Mouse (Mus musculus) spleen, postnatal 36 days (tissue): Measurements from ENCODE around the gene Map3k5.

Experiments
- DNase-seq, 2 experiments: peaks; one replicate each; pipeline ENCODE4 v3.0.0; 2022; ENCODE audit warnings: low spot score in 2 of 2, mixed read lengths in 1 of 2

The Map3k5 gene

DNA sequence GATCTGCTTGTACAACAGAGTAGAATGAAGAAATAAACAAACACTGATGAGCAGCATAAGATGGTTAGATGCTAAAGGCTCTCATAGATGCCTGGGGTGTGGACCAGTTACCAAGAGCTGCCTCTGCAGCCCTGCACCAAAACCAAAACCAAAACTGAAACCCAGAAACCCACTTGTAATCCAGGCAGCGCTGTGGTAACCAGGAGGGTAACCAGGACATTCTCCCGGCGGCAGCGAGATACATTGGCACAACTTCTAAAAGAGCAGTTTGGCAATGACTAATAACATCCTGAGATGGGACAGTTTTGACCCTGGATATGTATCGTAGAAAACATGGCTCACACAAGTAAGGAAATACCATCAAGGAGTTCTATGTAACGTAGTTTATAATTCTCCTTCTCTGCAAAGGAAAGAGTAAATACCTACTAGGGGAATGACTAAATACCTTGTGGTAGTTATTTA is 71.2 kb downstream of the Map3k5 start:
- peak in 1 of 2 experiments; percentile 41 for DNase-seq

DNA sequence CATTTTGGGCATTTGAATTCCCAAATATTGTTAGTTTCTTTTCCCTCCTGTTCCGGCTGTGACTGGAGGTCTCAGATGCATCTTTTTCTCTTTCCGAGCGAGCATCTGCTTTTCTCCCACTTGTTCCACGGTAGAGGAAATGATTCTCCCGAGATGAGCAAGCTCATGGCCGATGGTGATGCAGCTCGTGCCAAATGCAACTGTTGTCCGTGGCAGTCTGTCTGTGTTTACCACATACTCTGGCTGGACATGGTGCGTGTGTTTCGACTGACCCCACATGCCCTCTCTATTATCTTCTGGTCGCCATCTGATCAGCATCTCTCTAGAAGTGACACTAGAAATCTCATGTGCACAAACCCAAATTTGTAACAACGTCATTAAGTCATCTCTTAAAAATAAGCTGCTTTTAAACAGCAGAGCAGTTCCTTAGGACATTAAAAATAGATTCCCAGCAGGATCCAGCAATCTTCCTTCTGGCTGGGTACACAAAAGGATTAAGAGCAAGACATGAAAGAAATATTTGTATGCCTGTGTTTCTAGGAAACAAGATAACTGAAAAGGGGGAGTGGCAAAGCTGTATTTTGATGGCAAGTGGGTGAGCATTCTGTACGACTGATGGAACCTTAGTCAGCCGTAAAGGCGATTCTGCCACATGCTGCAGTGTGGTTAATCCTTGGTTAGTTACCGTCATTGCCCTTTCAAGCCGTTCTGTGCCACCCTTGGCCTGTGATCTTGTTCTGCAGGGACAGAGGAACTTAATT is 72.2 kb downstream of the Map3k5 start:
- no peak for DNase-seq

DNA sequence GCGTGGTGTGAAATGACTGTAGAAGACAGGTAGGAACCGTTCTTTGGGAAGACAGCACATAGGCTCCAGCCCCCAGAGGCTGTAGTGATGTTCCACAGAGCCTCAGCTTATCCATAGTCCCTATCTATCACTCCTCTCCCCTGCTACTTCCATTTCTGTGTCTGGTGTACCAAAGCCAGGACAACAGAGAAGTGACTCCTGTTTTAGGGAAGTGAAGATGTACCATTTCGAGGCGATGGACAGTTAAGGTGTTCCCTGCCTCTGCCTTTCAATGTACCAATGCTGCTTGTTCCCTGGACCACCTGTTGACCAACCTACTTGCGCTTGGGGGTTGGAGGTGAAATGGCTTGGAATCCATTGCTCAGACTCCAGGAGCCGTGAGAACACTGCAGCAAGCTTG is 75.0 kb downstream of the Map3k5 start:
- no peak for DNase-seq

DNA sequence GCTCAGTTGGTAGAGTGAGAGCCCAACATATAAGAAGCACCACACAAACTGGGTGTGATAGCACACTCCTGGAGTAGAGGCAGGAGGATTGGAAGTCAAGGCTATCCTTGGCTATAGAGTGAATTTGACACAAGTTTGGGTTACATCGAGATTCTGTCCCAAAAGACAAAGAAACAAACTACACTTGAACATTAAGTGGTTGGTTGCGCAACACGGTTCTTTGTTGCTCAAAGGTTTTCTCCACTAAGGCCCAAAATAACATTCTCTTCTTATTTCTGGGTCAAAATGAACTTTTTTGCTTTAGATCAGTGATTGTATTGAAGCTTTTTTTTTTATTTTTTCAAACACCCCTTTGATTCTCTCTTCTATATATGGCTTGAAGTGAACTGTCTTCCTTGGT is 75.7 kb downstream of the Map3k5 start:
- no peak for DNase-seq

DNA sequence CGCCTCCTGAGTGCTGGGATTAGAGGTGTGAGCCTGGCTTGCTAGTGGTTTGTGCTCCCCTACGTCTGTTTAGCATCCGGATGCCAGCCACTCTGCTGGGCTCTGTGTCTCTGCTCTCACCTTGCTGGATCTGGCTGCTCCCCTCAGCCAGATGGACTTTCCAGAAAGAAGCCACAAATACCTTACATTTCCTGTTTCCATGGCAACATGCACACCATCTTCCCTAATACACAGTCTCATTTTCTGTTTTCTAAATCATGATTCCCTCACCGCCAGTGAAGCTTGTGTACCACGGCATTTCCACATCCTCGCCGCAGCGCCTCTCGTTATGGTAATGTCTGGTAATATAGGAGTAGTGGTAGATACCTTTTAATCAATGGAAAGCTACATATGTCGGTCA is 84.1 kb downstream of the Map3k5 start:
- DNase-seq = no peak

DNA sequence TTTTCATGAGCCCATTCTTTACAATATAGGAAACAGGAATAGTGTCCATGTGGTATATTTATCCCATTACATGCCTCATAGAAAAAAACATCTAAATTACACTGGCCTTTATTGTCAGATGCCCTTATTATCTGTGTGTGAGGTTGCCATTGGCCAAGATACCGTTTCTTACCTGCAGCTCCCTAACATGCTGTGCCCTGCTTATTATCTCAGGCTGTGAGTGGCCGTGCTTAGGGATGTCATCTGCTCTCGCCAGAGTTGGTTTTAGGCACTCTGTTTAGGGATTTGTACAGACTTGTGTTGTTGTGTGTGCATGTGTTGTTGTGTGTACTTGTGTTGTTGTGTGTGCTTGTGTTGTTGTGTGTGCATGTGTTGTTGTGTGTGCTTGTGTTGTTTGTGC is 84.5 kb downstream of the Map3k5 start:
- no peak for DNase-seq

- no peak for DNase-seq
Measured at GRCm38 (mm10) chr10:20021256-20021655, 87.0 kb downstream of the Map3k5 start.

GRCm38 (mm10) chr10:20021670-20022468 is 87.6 kb downstream of the Map3k5 start:
- no peak for DNase-seq

GRCm38 (mm10) chr10:20022608-20023340 is 88.5 kb downstream of the Map3k5 start:
- DNase-seq = no peak

DNA sequence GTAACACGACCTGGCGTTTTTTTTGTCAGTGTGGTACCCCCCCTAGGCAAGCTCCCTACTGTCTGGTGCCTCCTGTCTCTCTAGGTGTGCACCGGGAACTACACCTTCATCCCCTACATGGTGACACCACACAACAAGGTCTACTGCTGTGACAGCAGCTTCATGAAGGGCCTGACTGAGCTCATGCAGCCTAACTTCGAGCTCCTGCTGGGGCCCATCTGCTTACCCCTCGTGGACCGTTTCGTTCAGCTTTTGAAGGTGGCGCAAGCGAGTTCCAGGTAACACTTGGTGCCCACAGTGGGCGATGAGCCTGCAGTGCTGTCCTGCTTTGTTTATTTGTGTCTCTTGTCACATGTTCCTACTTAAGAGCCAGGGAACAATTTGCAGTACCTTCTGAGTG is 89.3 kb downstream of the Map3k5 start:
- no peak for DNase-seq

- DNase-seq = no peak
Measured at GRCm38 (mm10) chr10:20024891-20025290, 90.6 kb downstream of the Map3k5 start.

DNA sequence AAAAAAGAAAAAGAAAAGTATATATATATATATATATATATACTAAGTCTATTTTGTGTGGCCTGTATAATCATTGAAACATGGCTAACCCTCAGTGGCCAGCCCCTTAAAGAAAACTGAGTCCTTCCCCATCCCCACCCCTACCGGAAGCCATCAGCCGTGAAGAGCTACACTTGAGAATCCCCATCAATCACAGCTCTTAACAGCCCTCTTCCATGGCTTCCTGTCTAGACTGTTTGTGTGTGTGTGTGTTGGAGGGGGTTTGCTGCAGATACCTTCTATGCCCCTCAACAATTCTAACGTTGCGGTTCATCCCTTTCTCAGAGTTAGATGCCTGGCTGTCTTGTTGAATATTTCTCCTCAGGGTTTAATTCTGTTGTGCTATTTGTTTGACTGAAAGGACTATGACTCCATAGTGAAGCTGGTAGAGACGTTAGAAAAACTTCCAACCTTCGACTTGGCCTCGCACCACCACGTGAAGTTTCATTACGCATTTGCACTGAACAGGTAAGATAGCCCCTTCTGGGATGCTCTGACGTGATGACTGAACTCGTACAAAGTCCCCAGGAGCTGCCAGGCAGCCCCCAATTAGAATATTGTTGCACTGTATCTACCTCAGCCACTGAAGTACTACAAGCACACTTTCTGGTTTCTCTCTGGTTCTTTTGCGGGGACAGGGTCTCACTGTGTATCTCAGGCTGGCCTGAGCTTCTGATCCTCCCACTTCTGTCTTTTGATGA is 91.7 kb downstream of the Map3k5 start:
- no peak for DNase-seq

- DNase-seq = no peak
Measured at GRCm38 (mm10) chr10:20030703-20031102, 96.4 kb downstream of the Map3k5 start.

DNA sequence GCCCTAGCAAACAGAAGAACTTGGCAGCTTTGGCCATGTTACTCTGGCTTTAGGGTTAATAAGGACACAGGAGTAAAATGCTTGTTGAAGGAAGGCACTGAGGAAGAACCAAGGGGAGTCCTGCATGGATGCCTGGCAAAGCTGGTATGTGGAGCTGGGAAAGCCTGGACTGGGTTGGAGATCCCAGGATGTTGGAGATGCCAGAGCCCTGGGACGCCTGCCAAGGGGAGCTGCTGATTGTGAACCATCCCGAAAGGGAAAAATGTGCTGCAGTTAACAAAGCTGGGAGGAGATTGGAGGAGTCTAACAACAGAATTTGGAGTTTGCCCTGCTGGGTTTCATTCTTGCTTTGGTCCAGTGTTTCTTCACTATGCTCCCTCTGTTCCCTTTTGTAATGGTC is 97.7 kb downstream of the Map3k5 start:
- no peak for DNase-seq

- no peak for DNase-seq
Measured at GRCm38 (mm10) chr10:20036375-20036774, 102.1 kb downstream of the Map3k5 start.

DNA sequence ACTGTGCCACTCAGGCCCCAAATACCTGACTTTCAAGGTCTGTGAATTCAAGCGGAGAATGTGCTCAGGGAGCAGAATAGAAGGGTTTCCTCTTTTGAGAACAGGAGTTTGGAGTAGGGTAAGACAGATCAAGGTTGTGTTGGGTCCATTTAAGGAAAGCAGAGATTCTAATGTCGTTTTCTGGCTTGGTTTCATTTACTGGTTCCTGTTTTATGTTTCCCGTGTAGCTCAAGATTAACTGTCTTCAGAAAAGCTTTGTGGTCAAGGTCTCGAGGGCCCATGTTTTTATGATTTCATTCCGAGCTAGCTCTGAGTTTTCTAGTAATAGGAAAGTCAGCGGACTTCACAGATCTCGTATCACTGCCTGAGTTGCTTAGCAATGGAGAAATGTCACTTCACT is 102.6 kb downstream of the Map3k5 start:
- peak; percentile 35 to 38 for DNase-seq

DNA sequence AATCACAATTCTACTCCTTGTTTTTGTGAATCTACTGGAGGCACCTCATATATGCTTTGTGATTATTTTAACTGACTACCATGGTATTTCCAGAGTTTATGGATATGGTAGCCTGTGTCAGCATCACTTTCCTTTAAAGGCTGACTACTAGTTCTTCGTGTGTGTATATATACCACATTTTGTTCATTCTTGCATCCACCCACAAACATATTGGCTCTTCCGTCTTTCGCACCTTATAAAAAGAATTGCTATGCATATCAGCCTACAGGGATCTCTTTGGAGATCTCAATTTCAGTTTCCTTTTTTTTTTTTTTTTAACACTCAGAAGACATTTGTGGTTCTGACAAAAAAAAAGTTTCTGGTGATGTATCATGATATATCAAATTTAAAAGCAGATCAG is 105.3 kb downstream of the Map3k5 start:
- no peak for DNase-seq

DNA sequence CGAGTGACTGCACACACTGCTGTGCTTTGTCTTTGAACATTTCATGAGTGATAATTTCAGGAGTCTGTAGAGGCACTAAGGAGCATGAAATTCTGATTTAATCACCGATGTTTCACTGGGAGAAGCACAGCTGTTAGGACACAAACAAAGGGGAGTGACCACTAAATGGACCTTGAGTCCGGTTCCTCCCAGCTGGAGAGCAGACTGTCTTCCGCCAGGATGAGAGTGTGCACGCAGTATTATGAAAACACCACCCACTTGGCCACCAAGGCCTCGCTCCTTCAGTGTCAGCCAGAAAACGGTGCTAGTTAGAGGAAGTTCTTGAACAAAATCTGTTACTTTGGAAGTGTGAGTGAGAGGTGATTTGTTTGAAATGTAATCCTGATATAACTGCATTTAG is 105.8 kb downstream of the Map3k5 start:
- no peak for DNase-seq

DNA sequence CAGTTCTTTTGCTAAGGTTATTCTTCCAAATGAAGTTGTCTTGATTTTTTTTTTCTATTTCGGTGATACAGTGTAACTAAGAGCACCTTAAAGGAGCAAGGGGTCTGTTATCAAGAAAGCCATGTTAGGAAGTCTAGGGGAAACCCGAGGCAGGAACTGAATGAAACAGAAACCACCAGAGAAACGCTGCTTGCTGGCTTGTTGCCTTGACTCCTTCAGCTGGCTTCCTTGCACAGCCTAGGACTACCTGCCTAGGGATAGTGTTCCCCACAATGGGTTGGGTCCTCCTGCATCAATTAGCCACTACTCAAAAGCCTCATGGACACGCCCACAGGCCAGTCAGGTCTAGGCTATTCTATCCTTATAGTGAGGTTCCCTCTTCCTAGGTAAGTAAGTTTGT is 106.4 kb downstream of the Map3k5 start:
- DNase-seq = peak in 1 of 2 experiments; percentile 34

DNA sequence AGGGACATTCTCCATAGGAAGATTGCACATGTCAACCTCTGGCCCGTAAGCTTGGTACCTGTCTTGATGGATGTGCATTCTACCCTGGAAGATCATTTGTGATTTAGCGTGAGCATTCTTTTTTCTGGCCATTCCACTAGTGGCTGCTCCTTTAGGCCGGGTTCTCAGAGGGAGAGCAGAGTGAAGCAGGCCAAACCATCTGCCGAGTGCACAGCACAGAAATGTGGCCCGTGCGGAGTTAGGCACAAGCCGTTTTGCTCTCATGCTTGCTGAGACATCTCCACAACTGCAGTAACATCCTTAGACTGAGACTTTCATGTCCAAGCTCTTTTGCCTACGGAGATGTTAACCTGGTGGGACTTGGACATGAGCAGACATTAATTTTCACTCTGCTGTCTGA is 107.8 kb downstream of the Map3k5 start:
- no peak for DNase-seq

DNA sequence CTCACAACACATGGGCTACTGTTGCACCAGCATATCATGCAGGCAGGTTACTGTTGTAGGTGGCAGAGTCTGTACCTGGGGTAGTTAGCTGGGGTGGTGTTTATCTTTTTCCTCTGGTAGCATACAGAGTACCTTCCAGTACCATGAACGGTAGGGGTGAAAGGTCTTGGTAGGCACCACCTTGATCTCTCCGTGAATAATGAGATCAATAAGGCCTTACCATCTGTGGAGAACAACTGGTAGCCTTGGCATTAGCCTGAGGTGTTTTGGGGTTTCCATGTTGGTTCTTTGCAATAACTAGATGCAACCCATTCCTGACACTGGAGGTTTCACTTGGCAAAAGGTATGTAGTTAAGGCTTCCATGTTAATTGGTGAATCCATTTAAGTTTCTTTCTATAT is 109.8 kb downstream of the Map3k5 start:
- DNase-seq = no peak
